Mouse (Mus musculus): Measurements from ENCODE around the gene Klf11. TPM values are rescaled to one million over a fixed set of nuclear protein-coding genes. Genes with fewer than 3 reads are reported as not detected.
"Not testable (repeated sequence)": the region's sequence is repeated elsewhere in the genome, so short reads cannot be mapped to it uniquely, and the experiment has no call there.

The Klf11 gene
- polyA plus RNA-seq, 1 experiment from 2014 or later = 16.8 TPM

- H3K36me3 ChIP-seq = no peaks in the 10 kb centered on the region
- H3K4me1 ChIP-seq = peaks cover 24% of the 10 kb centered on the region
- H3K27ac ChIP-seq (replicated peaks) = no peak overlapping the region
- H3K27me3 ChIP-seq (replicated peaks) = no peaks in the 10 kb centered on the region
- no peak overlapping the region for H3K4me3 ChIP-seq
- H3K9me3 ChIP-seq = no peaks in the 10 kb centered on the region
- H3K4me2 ChIP-seq = no peak overlapping the region
- no peak for ATAC-seq (ENCODE audit: extremely low read depth, insufficient number of reproducible peaks, low FRiP score, low TSS enrichment)
- no peak overlapping the region for H3K9ac ChIP-seq
- WGBS = 62% methylated on average over 4 of the region's 4 CpGs
These were observed 18.7 kb upstream of the Klf11 start for GRCm38 (mm10) chr12:24632404-24632803.

- Histone ChIP-seq H3K4me2 (no peak overlapping the region), H3K9ac (no peak overlapping the region), H3K4me3 (no peak overlapping the region), H3K27ac (replicated peaks) (peak overlapping the region; percentile 53), H3K27me3 (replicated peaks) (no peaks in the 10 kb centered on the region), H3K9me3 (no peaks in the 10 kb centered on the region), H3K4me1 (peaks cover 24% of the 10 kb centered on the region), H3K36me3 (no peaks in the 10 kb centered on the region)
- no peak for ATAC-seq (ENCODE audit: extremely low read depth, insufficient number of reproducible peaks, low FRiP score, low TSS enrichment)
- WGBS = 75% methylated on average over 1 of the region's 1 CpGs
These were observed 17.3 kb upstream of the Klf11 start for GRCm38 (mm10) chr12:24633753-24634191.

- H3K9ac ChIP-seq = no peak overlapping the region
- no peak overlapping the region for H3K4me2 ChIP-seq
- peaks cover 24% of the 10 kb centered on the region for H3K4me1 ChIP-seq
- no peak for ATAC-seq (ENCODE audit: extremely low read depth, insufficient number of reproducible peaks, low FRiP score, low TSS enrichment)
- peak overlapping the region; percentile 53 for H3K27ac ChIP-seq (replicated peaks)
- H3K36me3 ChIP-seq = no peaks in the 10 kb centered on the region
- H3K27me3 ChIP-seq (replicated peaks) = no peaks in the 10 kb centered on the region
- H3K4me3 ChIP-seq = no peak overlapping the region
- no peaks in the 10 kb centered on the region for H3K9me3 ChIP-seq
- 38% methylated on average over 4 of the region's 4 CpGs for WGBS
These were observed 16.9 kb upstream of the Klf11 start for GRCm38 (mm10) chr12:24634212-24634611.

- H3K4me3 ChIP-seq = no peak overlapping the region
- no peaks in the 10 kb centered on the region for H3K9me3 ChIP-seq
- 0 out of 2 replicates have a peak overlapping the region, but pooled peaks have one; percentile 10 for H3K9ac ChIP-seq
- 76% methylated on average over 3 of the region's 3 CpGs for WGBS
- H3K4me1 ChIP-seq = peaks cover 24% of the 10 kb centered on the region
- no peaks in the 10 kb centered on the region for H3K36me3 ChIP-seq
- H3K4me2 ChIP-seq = no peak overlapping the region
- no peak for ATAC-seq (ENCODE audit: extremely low read depth, insufficient number of reproducible peaks, low FRiP score, low TSS enrichment)
- peak overlapping the region; percentile 53 for H3K27ac ChIP-seq (replicated peaks)
- H3K27me3 ChIP-seq (replicated peaks) = no peaks in the 10 kb centered on the region
These were observed 16.4 kb upstream of the Klf11 start for GRCm38 (mm10) chr12:24634648-24635047.

- H3K9ac ChIP-seq; H3K36me3 ChIP-seq; H3K9me3 ChIP-seq; H3K4me2 ChIP-seq; H3K27ac ChIP-seq (replicated peaks); H3K4me3 ChIP-seq; H3K27me3 ChIP-seq (replicated peaks); ATAC-seq (ENCODE audit: extremely low read depth, insufficient number of reproducible peaks, low FRiP score, low TSS enrichment): not testable (repeated sequence)
- 94% methylated on average over 10 of the region's 10 CpGs for WGBS
- H3K4me1 ChIP-seq = peaks cover 30% of the 10 kb centered on the region
These were observed 12.3 kb upstream of the Klf11 start for GRCm38 (mm10) chr12:24638787-24639186.

- no peak overlapping the region for H3K4me2 ChIP-seq
- no peak for ATAC-seq (ENCODE audit: extremely low read depth, insufficient number of reproducible peaks, low FRiP score, low TSS enrichment)
- no peak overlapping the region for H3K9ac ChIP-seq
- H3K4me1 ChIP-seq = peaks cover 24% of the 10 kb centered on the region
- no peaks in the 10 kb centered on the region for H3K27me3 ChIP-seq (replicated peaks)
- no peak overlapping the region for H3K27ac ChIP-seq (replicated peaks)
- WGBS = 69% methylated on average over 4 of the region's 4 CpGs
- no peaks in the 10 kb centered on the region for H3K9me3 ChIP-seq
- H3K36me3 ChIP-seq = no peaks in the 10 kb centered on the region
- no peak overlapping the region for H3K4me3 ChIP-seq
These were observed 8.7 kb upstream of the Klf11 start for GRCm38 (mm10) chr12:24642370-24642802.

GRCm38 (mm10) chr12:24644125-24644571 is 6.9 kb upstream of the Klf11 start:
- H3K4me3 ChIP-seq = no peak overlapping the region
- H3K27ac ChIP-seq (replicated peaks) = no peak overlapping the region; the same call in 1 of the 2 replicates
- no peak overlapping the region for H3K9ac ChIP-seq
- no peaks in the 10 kb centered on the region for H3K36me3 ChIP-seq
- ATAC-seq (ENCODE audit: extremely low read depth, insufficient number of reproducible peaks, low FRiP score, low TSS enrichment) = no peak
- H3K4me2 ChIP-seq = no peak overlapping the region
- no peaks in the 10 kb centered on the region for H3K9me3 ChIP-seq
- WGBS = 21% methylated on average over 1 of the region's 1 CpGs
- H3K4me1 ChIP-seq = peaks cover 33% of the 10 kb centered on the region
- no peaks in the 10 kb centered on the region for H3K27me3 ChIP-seq (replicated peaks)

GRCm38 (mm10) chr12:24645901-24646300 is 5.2 kb upstream of the Klf11 start:
- ATAC-seq (ENCODE audit: extremely low read depth, insufficient number of reproducible peaks, low FRiP score, low TSS enrichment) = no peak
- no peak overlapping the region for H3K27ac ChIP-seq (replicated peaks)
- 63% methylated on average over 6 of the region's 6 CpGs for WGBS
- no peaks in the 10 kb centered on the region for H3K27me3 ChIP-seq (replicated peaks)
- peaks cover 43% of the 10 kb centered on the region for H3K4me1 ChIP-seq
- H3K4me3 ChIP-seq = no peak overlapping the region
- no peaks in the 10 kb centered on the region for H3K36me3 ChIP-seq
- H3K9ac ChIP-seq = no peak overlapping the region
- H3K4me2 ChIP-seq = no peak overlapping the region
- no peaks in the 10 kb centered on the region for H3K9me3 ChIP-seq

- H3K4me1 ChIP-seq = peaks cover 45% of the 10 kb centered on the region
- H3K4me2 ChIP-seq = no peak overlapping the region
- no peaks in the 10 kb centered on the region for H3K9me3 ChIP-seq
- no peaks in the 10 kb centered on the region for H3K27me3 ChIP-seq (replicated peaks)
- 65% methylated on average over 1 of the region's 1 CpGs for WGBS
- H3K4me3 ChIP-seq = no peak overlapping the region
- no peak overlapping the region for H3K27ac ChIP-seq (replicated peaks)
- no peaks in the 10 kb centered on the region for H3K36me3 ChIP-seq
- no peak for ATAC-seq (ENCODE audit: extremely low read depth, insufficient number of reproducible peaks, low FRiP score, low TSS enrichment)
- H3K9ac ChIP-seq = no peak overlapping the region
These were observed 3.0 kb upstream of the Klf11 start for GRCm38 (mm10) chr12:24648094-24648493.

GRCm38 (mm10) chr12:24650415-24651062 is 535 bp upstream of the Klf11 start:
- 3% methylated on average over 22 of the region's 22 CpGs for WGBS
- H3K9me3 ChIP-seq = no peaks in the 10 kb centered on the region

GRCm38 (mm10) chr12:24651642-24652342 is 718 bp downstream of the Klf11 start:
- Histone ChIP-seq H3K27me3 (replicated peaks) (no peaks in the 10 kb centered on the region), H3K9me3 (no peaks in the 10 kb centered on the region), H3K9ac (peak overlapping the region; percentile 99), H3K4me1 (peaks cover 67% of the 10 kb centered on the region), H3K36me3 (peaks cover 36% of the 10 kb centered on the region), H3K27ac (replicated peaks) (peak overlapping the region; percentile 99), H3K4me3 (peak overlapping the region; percentile 97), H3K4me2 (peak overlapping the region; percentile 73)
- WGBS = 1% methylated on average over 36 of the region's 36 CpGs
- peak; percentile 78 for ATAC-seq (ENCODE audit: extremely low read depth, insufficient number of reproducible peaks, low FRiP score, low TSS enrichment)

More at GRCm38 (mm10) chr12:24650415-24651062, 535 bp upstream of the Klf11 start:
- no peaks in the 10 kb centered on the region for H3K27me3 ChIP-seq (replicated peaks)
- H3K27ac ChIP-seq (replicated peaks) = peak overlapping the region; percentile 87
- peaks cover 54% of the 10 kb centered on the region for H3K4me1 ChIP-seq
- H3K4me2 ChIP-seq = peak overlapping the region; percentile 70
- H3K36me3 ChIP-seq = peaks cover 23% of the 10 kb centered on the region
- ATAC-seq (ENCODE audit: extremely low read depth, insufficient number of reproducible peaks, low FRiP score, low TSS enrichment) = no peak
- peak overlapping the region; percentile 79 for H3K9ac ChIP-seq
- peak overlapping the region; percentile 97 for H3K4me3 ChIP-seq

All from heart, embryonic 13.5 days (tissue).